Mouse (Mus musculus): ENCODE measurements around the gene Pappa2.

Gene Pappa2

GRCm38 (mm10) chr1:158739132-158739919, 241.0 kb downstream of the Pappa2 start:
- no peaks in the 10 kb centered on the region for H3K27me3 ChIP-seq (ENCODE audit: insufficient read depth, low read length)
- H3K36me3 ChIP-seq (ENCODE audit: insufficient read depth, low read length), result no peaks in the 10 kb centered on the region
- no peaks in the 10 kb centered on the region for H3K9me3 ChIP-seq (ENCODE audit: low read length)
- TF ChIP-seq NANOG (IDR thresholded peaks at IDR 0.05; ENCODE audit: borderline replicate concordance, low read length), result no peak
- TF ChIP-seq POU5F1 (IDR thresholded peaks at IDR 0.05; ENCODE audit: borderline replicate concordance, low read length), result no peak
- no peak for TF ChIP-seq CTCF (conservative IDR thresholded peaks at IDR 0.05; ENCODE audit: low read length)
- peaks cover 10% of the 10 kb centered on the region; the same call in 1 of the 2 replicates for H3K4me1 ChIP-seq (replicated peaks; ENCODE audit: low read depth, low read length)
- H3K4me3 ChIP-seq (replicated peaks; ENCODE audit: low read length), result no peak overlapping the region

GRCm38 (mm10) chr1:158732868-158733496, 247.3 kb downstream of the Pappa2 start:
- no peak overlapping the region for H3K4me3 ChIP-seq (replicated peaks; ENCODE audit: low read length)
- H3K9me3 ChIP-seq (ENCODE audit: low read length), result no peaks in the 10 kb centered on the region
- TF ChIP-seq POU5F1 (IDR thresholded peaks at IDR 0.05; ENCODE audit: borderline replicate concordance, low read length) (no peak), CTCF (conservative IDR thresholded peaks at IDR 0.05; ENCODE audit: low read length) (no peak), NANOG (IDR thresholded peaks at IDR 0.05; ENCODE audit: borderline replicate concordance, low read length) (no peak)
- H3K36me3 ChIP-seq (ENCODE audit: insufficient read depth, low read length), result no peaks in the 10 kb centered on the region
- H3K27me3 ChIP-seq (ENCODE audit: insufficient read depth, low read length), result no peaks in the 10 kb centered on the region
- no peaks in the 10 kb centered on the region for H3K4me1 ChIP-seq (replicated peaks; ENCODE audit: low read depth, low read length)

GRCm38 (mm10) chr1:158713301-158714095, 266.8 kb downstream of the Pappa2 start:
- TF ChIP-seq POU5F1 (IDR thresholded peaks at IDR 0.05; ENCODE audit: borderline replicate concordance, low read length) (no peak), NANOG (IDR thresholded peaks at IDR 0.05; ENCODE audit: borderline replicate concordance, low read length) (no peak), CTCF (conservative IDR thresholded peaks at IDR 0.05; ENCODE audit: low read length) (no peak)
- H3K4me1 ChIP-seq (replicated peaks; ENCODE audit: low read depth, low read length), result no peaks in the 10 kb centered on the region

GRCm38 (mm10) chr1:158701336-158701735, 279.0 kb downstream of the Pappa2 start:
- H3K4me1 ChIP-seq (replicated peaks; ENCODE audit: low read depth, low read length), result no peaks in the 10 kb centered on the region
- no peaks in the 10 kb centered on the region for H3K36me3 ChIP-seq (ENCODE audit: insufficient read depth, low read length)
- TF ChIP-seq POU5F1 (IDR thresholded peaks at IDR 0.05; ENCODE audit: borderline replicate concordance, low read length) (no peak), CTCF (conservative IDR thresholded peaks at IDR 0.05; ENCODE audit: low read length) (no peak), NANOG (IDR thresholded peaks at IDR 0.05; ENCODE audit: borderline replicate concordance, low read length) (no peak)
- H3K27me3 ChIP-seq (ENCODE audit: insufficient read depth, low read length), result no peaks in the 10 kb centered on the region
- H3K9me3 ChIP-seq (ENCODE audit: low read length), result no peaks in the 10 kb centered on the region
- H3K4me3 ChIP-seq (replicated peaks; ENCODE audit: low read length), result no peak overlapping the region

More at GRCm38 (mm10) chr1:158713301-158714095, 266.8 kb downstream of the Pappa2 start:
- Histone ChIP-seq H3K4me3 (replicated peaks; ENCODE audit: low read length) (no peak overlapping the region), H3K9me3 (ENCODE audit: low read length) (no peaks in the 10 kb centered on the region), H3K27me3 (ENCODE audit: insufficient read depth, low read length) (no peaks in the 10 kb centered on the region), H3K36me3 (ENCODE audit: insufficient read depth, low read length) (no peaks in the 10 kb centered on the region)

- no peaks in the 10 kb centered on the region for H3K9me3 ChIP-seq (ENCODE audit: low read length)
- no peaks in the 10 kb centered on the region for H3K36me3 ChIP-seq (ENCODE audit: insufficient read depth, low read length)
- no peaks in the 10 kb centered on the region for H3K27me3 ChIP-seq (ENCODE audit: insufficient read depth, low read length)
- no peaks in the 10 kb centered on the region for H3K4me1 ChIP-seq (replicated peaks; ENCODE audit: low read depth, low read length)
- H3K4me3 ChIP-seq (replicated peaks; ENCODE audit: low read length), result no peak overlapping the region
- no peak for TF ChIP-seq POU5F1 (IDR thresholded peaks at IDR 0.05; ENCODE audit: borderline replicate concordance, low read length)
- TF ChIP-seq CTCF (conservative IDR thresholded peaks at IDR 0.05; ENCODE audit: low read length), result no peak
- TF ChIP-seq NANOG (IDR thresholded peaks at IDR 0.05; ENCODE audit: borderline replicate concordance, low read length), result no peak
Measured at GRCm38 (mm10) chr1:158700147-158700546, 280.1 kb downstream of the Pappa2 start.

- TF ChIP-seq CTCF (conservative IDR thresholded peaks at IDR 0.05; ENCODE audit: low read length) (no peak), NANOG (IDR thresholded peaks at IDR 0.05; ENCODE audit: borderline replicate concordance, low read length) (no peak), POU5F1 (IDR thresholded peaks at IDR 0.05; ENCODE audit: borderline replicate concordance, low read length) (no peak)
- Histone ChIP-seq H3K36me3 (ENCODE audit: insufficient read depth, low read length) (no peaks in the 10 kb centered on the region), H3K27me3 (ENCODE audit: insufficient read depth, low read length) (no peaks in the 10 kb centered on the region), H3K4me1 (replicated peaks; ENCODE audit: low read depth, low read length) (no peaks in the 10 kb centered on the region), H3K9me3 (ENCODE audit: low read length) (no peaks in the 10 kb centered on the region), H3K4me3 (replicated peaks; ENCODE audit: low read length) (no peak overlapping the region)
Measured at GRCm38 (mm10) chr1:158699276-158699675, 281.0 kb downstream of the Pappa2 start.

- Histone ChIP-seq H3K4me3 (replicated peaks; ENCODE audit: low read length) (no peak overlapping the region), H3K27me3 (ENCODE audit: insufficient read depth, low read length) (no peaks in the 10 kb centered on the region), H3K36me3 (ENCODE audit: insufficient read depth, low read length) (no peaks in the 10 kb centered on the region), H3K4me1 (replicated peaks; ENCODE audit: low read depth, low read length) (no peaks in the 10 kb centered on the region), H3K9me3 (ENCODE audit: low read length) (no peaks in the 10 kb centered on the region)
- no peak for TF ChIP-seq CTCF (conservative IDR thresholded peaks at IDR 0.05; ENCODE audit: low read length)
- no peak for TF ChIP-seq NANOG (IDR thresholded peaks at IDR 0.05; ENCODE audit: borderline replicate concordance, low read length)
- TF ChIP-seq POU5F1 (IDR thresholded peaks at IDR 0.05; ENCODE audit: borderline replicate concordance, low read length), result no peak
Measured at GRCm38 (mm10) chr1:158697859-158698569, 282.3 kb downstream of the Pappa2 start.

All from E14TG2a.4 (cell line).